Mouse (Mus musculus): ENCODE data around the gene Smc6.

- TF ChIP-seq EP300 (IDR thresholded peaks at IDR 0.05; ENCODE audit: low read depth) (no peak), CTCF (IDR thresholded peaks at IDR 0.05; ENCODE audit: low read depth) (no peak)
Observed at GRCm38 (mm10) chr12:11216454-11216853, 49.2 kb upstream of the Smc6 start.

Measured in liver, postnatal 0 days (tissue).